Mouse (Mus musculus): ENCODE data around the gene Arhgef39. TPM values are rescaled to one million over a fixed set of nuclear protein-coding genes. Genes with fewer than 3 reads are reported as not detected.

Gene Arhgef39
- polyA plus RNA-seq, 1 experiment: 2.7 TPM

- TF ChIP-seq CTCF (IDR thresholded peaks at IDR 0.05; ENCODE audit: extremely low read depth, insufficient read depth, low read length) (no peak), POLR2A (IDR thresholded peaks at IDR 0.05; ENCODE audit: extremely low read depth, insufficient read depth, low read length) (no peak)
- Histone ChIP-seq H3K4me1 (ENCODE audit: control insufficient read depth, insufficient read depth, low read length) (no peaks in the 10 kb centered on the region), H3K4me3 (ENCODE audit: insufficient read depth, low read length) (no peak overlapping the region), H3K27ac (ENCODE audit: insufficient read depth, low read length) (no peak overlapping the region)
These were observed 12.4 kb upstream of the Arhgef39 start for GRCm38 (mm10) chr4:43511675-43512454.

- no peak overlapping the region for H3K4me3 ChIP-seq (ENCODE audit: insufficient read depth, low read length)
- no peak for TF ChIP-seq CTCF (IDR thresholded peaks at IDR 0.05; ENCODE audit: extremely low read depth, insufficient read depth, low read length)
- TF ChIP-seq POLR2A (IDR thresholded peaks at IDR 0.05; ENCODE audit: extremely low read depth, insufficient read depth, low read length): no peak
These were observed 9.6 kb upstream of the Arhgef39 start for GRCm38 (mm10) chr4:43509109-43509508.

GRCm38 (mm10) chr4:43508666-43508997, 9.1 kb upstream of the Arhgef39 start:
- TF ChIP-seq POLR2A (IDR thresholded peaks at IDR 0.05; ENCODE audit: extremely low read depth, insufficient read depth, low read length): no peak
- no peak for TF ChIP-seq CTCF (IDR thresholded peaks at IDR 0.05; ENCODE audit: extremely low read depth, insufficient read depth, low read length)
- Histone ChIP-seq H3K4me3 (ENCODE audit: insufficient read depth, low read length) (peak overlapping the region; percentile 18), H3K27ac (ENCODE audit: insufficient read depth, low read length) (no peak overlapping the region)

More at GRCm38 (mm10) chr4:43509109-43509508, 9.6 kb upstream of the Arhgef39 start:
- H3K4me1 ChIP-seq (ENCODE audit: control insufficient read depth, insufficient read depth, low read length): no peaks in the 10 kb centered on the region
- H3K27ac ChIP-seq (ENCODE audit: insufficient read depth, low read length): no peak overlapping the region

GRCm38 (mm10) chr4:43507938-43508665, 8.6 kb upstream of the Arhgef39 start:
- TF ChIP-seq POLR2A (IDR thresholded peaks at IDR 0.05; ENCODE audit: extremely low read depth, insufficient read depth, low read length) (no peak), CTCF (IDR thresholded peaks at IDR 0.05; ENCODE audit: extremely low read depth, insufficient read depth, low read length) (no peak)
- Histone ChIP-seq H3K4me1 (ENCODE audit: control insufficient read depth, insufficient read depth, low read length) (no peaks in the 10 kb centered on the region), H3K27ac (ENCODE audit: insufficient read depth, low read length) (no peak overlapping the region), H3K4me3 (ENCODE audit: insufficient read depth, low read length) (peak overlapping the region; percentile 18)

More at GRCm38 (mm10) chr4:43508666-43508997, 9.1 kb upstream of the Arhgef39 start:
- H3K4me1 ChIP-seq (ENCODE audit: control insufficient read depth, insufficient read depth, low read length): no peaks in the 10 kb centered on the region

- Histone ChIP-seq H3K27ac (ENCODE audit: insufficient read depth, low read length) (no peak within 1 kb of the TSS), H3K4me3 (ENCODE audit: insufficient read depth, low read length) (no peak within 1 kb of the TSS), H3K4me1 (ENCODE audit: control insufficient read depth, insufficient read depth, low read length) (no peaks in the 10 kb centered on the region)
- no peak for TF ChIP-seq POLR2A (IDR thresholded peaks at IDR 0.05; ENCODE audit: extremely low read depth, insufficient read depth, low read length)
- no peak for TF ChIP-seq CTCF (IDR thresholded peaks at IDR 0.05; ENCODE audit: extremely low read depth, insufficient read depth, low read length)
These were observed 7.2 kb upstream of the Arhgef39 start, which contains the start of gene Car9 for GRCm38 (mm10) chr4:43506536-43507185. Gene Car9, plus strand, starts transcription at chr4:43506966.

- no peak overlapping the region for H3K4me3 ChIP-seq (ENCODE audit: insufficient read depth, low read length)
- no peaks in the 10 kb centered on the region for H3K4me1 ChIP-seq (ENCODE audit: control insufficient read depth, insufficient read depth, low read length)
- TF ChIP-seq CTCF (IDR thresholded peaks at IDR 0.05; ENCODE audit: extremely low read depth, insufficient read depth, low read length) (no peak), POLR2A (IDR thresholded peaks at IDR 0.05; ENCODE audit: extremely low read depth, insufficient read depth, low read length) (no peak)
- H3K27ac ChIP-seq (ENCODE audit: insufficient read depth, low read length): no peak overlapping the region
These were observed 6.6 kb upstream of the Arhgef39 start for GRCm38 (mm10) chr4:43506074-43506473.

- H3K4me1 ChIP-seq (ENCODE audit: control insufficient read depth, insufficient read depth, low read length): no peaks in the 10 kb centered on the region
- H3K27ac ChIP-seq (ENCODE audit: insufficient read depth, low read length): no peak overlapping the region
- TF ChIP-seq CTCF (IDR thresholded peaks at IDR 0.05; ENCODE audit: extremely low read depth, insufficient read depth, low read length) (no peak), POLR2A (IDR thresholded peaks at IDR 0.05; ENCODE audit: extremely low read depth, insufficient read depth, low read length) (no peak)
- H3K4me3 ChIP-seq (ENCODE audit: insufficient read depth, low read length): no peak overlapping the region
These were observed 4.8 kb upstream of the Arhgef39 start for GRCm38 (mm10) chr4:43504269-43504668.

- no peak overlapping the region for H3K27ac ChIP-seq (ENCODE audit: insufficient read depth, low read length)
- no peak overlapping the region for H3K4me3 ChIP-seq (ENCODE audit: insufficient read depth, low read length)
- TF ChIP-seq POLR2A (IDR thresholded peaks at IDR 0.05; ENCODE audit: extremely low read depth, insufficient read depth, low read length) (no peak), CTCF (IDR thresholded peaks at IDR 0.05; ENCODE audit: extremely low read depth, insufficient read depth, low read length) (no peak)
- H3K4me1 ChIP-seq (ENCODE audit: control insufficient read depth, insufficient read depth, low read length): no peaks in the 10 kb centered on the region
These were observed 4.0 kb upstream of the Arhgef39 start for GRCm38 (mm10) chr4:43503506-43503905.

- Histone ChIP-seq H3K27ac (ENCODE audit: insufficient read depth, low read length) (no peak overlapping the region), H3K4me3 (ENCODE audit: insufficient read depth, low read length) (no peak overlapping the region), H3K4me1 (ENCODE audit: control insufficient read depth, insufficient read depth, low read length) (no peaks in the 10 kb centered on the region)
- no peak for TF ChIP-seq CTCF (IDR thresholded peaks at IDR 0.05; ENCODE audit: extremely low read depth, insufficient read depth, low read length)
- no peak for TF ChIP-seq POLR2A (IDR thresholded peaks at IDR 0.05; ENCODE audit: extremely low read depth, insufficient read depth, low read length)
These were observed 3.5 kb upstream of the Arhgef39 start for GRCm38 (mm10) chr4:43503041-43503440.

Measured in cortical plate, adult 2 months (tissue).